Mouse (Mus musculus) forebrain, embryonic 10.5 days (tissue): Measurements from ENCODE around the gene Icmt. TPM values are rescaled to one million over a fixed set of nuclear protein-coding genes. Genes with fewer than 3 reads are reported as not detected.

Source experiments
- DNase-seq: peaks from one replicate; pipeline ENCODE4 v3.0.0-alpha.2; 2017; ENCODE audit warnings: low spot score; ENCODE audit errors: extremely low spot score
- H3K27ac ChIP-seq: fragments of 300-500 bp; sonication (generic); 2 replicates; pipeline ENCODE4 v1.5.1; 2016; ENCODE audit warnings: mild to moderate bottlenecking
- H3K27me3 ChIP-seq: fragments of 300-500 bp; sonication (generic); 2 replicates; pipeline ENCODE4 v1.6.1; 2016; ENCODE audit warnings: mild to moderate bottlenecking; ENCODE audit not compliant: poor library complexity, severe bottlenecking
- H3K36me3 ChIP-seq: fragments of 300-500 bp; sonication (generic); replicated peaks from 2 replicates; pipeline ENCODE4 v1.6.1; 2016; ENCODE audit warnings: mild to moderate bottlenecking, moderate library complexity
- H3K4me1 ChIP-seq: fragments of 300-500 bp; sonication (generic); 2 replicates; pipeline ENCODE4 v1.6.1; 2016
- H3K4me3 ChIP-seq: fragments of 300-500 bp; sonication (generic); 2 replicates; pipeline ENCODE4 v1.5.1; 2016; ENCODE audit warnings: mild to moderate bottlenecking, moderate library complexity
- H3K9me3 ChIP-seq: fragments of 300-500 bp; sonication (generic); 2 replicates; pipeline ENCODE4 v1.6.1; 2016; ENCODE audit warnings: mild to moderate bottlenecking, moderate library complexity
- WGBS: fragments of 180-500 bp; shearing (Covaris S2); methylation state at CpG from one replicate; pipeline ENCODE4 v1.1.7; 2016; 5-methylcytosine and 5-hydroxymethylcytosine counted together
- polyA plus RNA-seq: library from polyadenylated mRNA; unstranded; fragments of >200 nt; fragmentation: Nextera tagmentation; extraction: Ambion mirVana; gene quantifications from 2 replicates; pipeline ENCODE4 v1.2.1, GENCODE M21; 2016

Icmt gene
- polyA plus RNA-seq, 1 experiment from 2014 or later, result 23.3 TPM

- Histone ChIP-seq H3K27me3 (peaks cover 89% of the 10 kb centered on the region), H3K4me3 (no peak overlapping the region), H3K9me3 (no peaks in the 10 kb centered on the region), H3K36me3 (peaks cover 2% of the 10 kb centered on the region; the same call in 1 of the 2 replicates), H3K4me1 (peaks cover 38% of the 10 kb centered on the region), H3K27ac (no peak overlapping the region)
- DNase-seq, result no peak
- WGBS, result 91% methylated on average over 23 of the region's 23 CpGs
Measured at GRCm38 (mm10) chr4:152278986-152279385, 18.0 kb upstream of the Icmt start.

GRCm38 (mm10) chr4:152281601-152282000, 15.4 kb upstream of the Icmt start:
- Histone ChIP-seq H3K36me3 (peaks cover 2% of the 10 kb centered on the region; the same call in 1 of the 2 replicates), H3K9me3 (no peaks in the 10 kb centered on the region), H3K27ac (no peak overlapping the region), H3K27me3 (peaks cover 89% of the 10 kb centered on the region), H3K4me1 (peaks cover 29% of the 10 kb centered on the region), H3K4me3 (no peak overlapping the region)
- 47% methylated on average over 15 of the region's 15 CpGs for WGBS
- DNase-seq, result no peak

GRCm38 (mm10) chr4:152282721-152283120, 14.3 kb upstream of the Icmt start:
- peak overlapping the region; percentile 56; the same call in 1 of the 2 replicates for H3K27ac ChIP-seq
- H3K9me3 ChIP-seq, result no peaks in the 10 kb centered on the region
- peaks cover 2% of the 10 kb centered on the region; the same call in 1 of the 2 replicates for H3K36me3 ChIP-seq
- H3K4me3 ChIP-seq, result peak overlapping the region; percentile 45
- H3K27me3 ChIP-seq, result peaks cover 91% of the 10 kb centered on the region
- peaks cover 33% of the 10 kb centered on the region for H3K4me1 ChIP-seq
- DNase-seq, result no peak
- WGBS, result 20% methylated on average over 34 of the region's 34 CpGs

DNA sequence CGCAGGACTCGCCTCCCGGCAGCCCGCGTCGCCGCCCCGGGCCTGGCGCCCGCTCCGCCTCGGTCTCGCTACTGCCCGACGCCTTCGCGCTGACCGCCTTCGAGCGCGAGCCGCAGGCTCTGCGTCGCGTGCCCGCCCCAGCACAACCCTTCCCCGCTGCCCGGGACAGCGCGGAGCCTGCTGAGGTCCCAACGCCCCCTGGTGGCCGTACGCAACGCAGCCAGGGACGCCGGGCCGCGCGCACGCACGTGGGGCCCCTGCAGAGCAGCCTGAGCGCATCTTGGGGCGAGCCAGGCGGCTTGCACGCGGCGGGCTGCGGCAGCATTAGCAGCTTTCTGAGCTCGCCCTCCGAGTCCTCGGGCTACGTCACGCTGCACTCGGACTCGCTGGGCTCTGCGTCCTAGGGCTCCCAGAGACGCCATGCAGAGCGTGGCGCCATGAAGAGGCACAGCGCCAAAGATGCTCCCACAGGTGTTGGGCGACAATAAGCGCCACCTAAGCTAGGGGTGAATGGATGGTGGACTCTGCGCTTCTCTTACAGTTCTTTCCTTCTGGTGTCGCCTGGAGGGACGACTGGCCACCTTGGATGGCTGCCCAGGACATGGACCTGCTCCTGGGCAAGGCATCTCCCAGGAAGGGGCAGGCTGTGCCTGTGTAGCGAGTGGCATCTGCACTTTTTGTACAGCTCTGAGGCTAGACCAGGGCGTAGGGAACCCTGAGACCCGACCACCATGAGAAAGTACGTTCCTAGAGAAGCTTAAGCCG, 13.7 kb upstream of the Icmt start:
- H3K9me3 ChIP-seq, result no peaks in the 10 kb centered on the region
- H3K4me1 ChIP-seq, result peaks cover 40% of the 10 kb centered on the region
- peak overlapping the region; percentile 56; the same call in 1 of the 2 replicates for H3K27ac ChIP-seq
- WGBS, result 4% methylated on average over 70 of the region's 70 CpGs
- peaks cover 97% of the 10 kb centered on the region for H3K27me3 ChIP-seq
- DNase-seq, result peak; percentile 86
- H3K36me3 ChIP-seq, result peaks cover 2% of the 10 kb centered on the region; the same call in 1 of the 2 replicates
- H3K4me3 ChIP-seq, result peak overlapping the region; percentile 45

GRCm38 (mm10) chr4:152285505-152285904, 11.5 kb upstream of the Icmt start:
- Histone ChIP-seq H3K36me3 (no peaks in the 10 kb centered on the region; the same call in 1 of the 2 replicates), H3K9me3 (peaks cover 3% of the 10 kb centered on the region), H3K27ac (no peak overlapping the region), H3K27me3 (peaks cover 99% of the 10 kb centered on the region), H3K4me1 (peaks cover 54% of the 10 kb centered on the region), H3K4me3 (no peak overlapping the region)
- no peak for DNase-seq
- 2% methylated on average over 10 of the region's 10 CpGs for WGBS

GRCm38 (mm10) chr4:152286183-152286582, 10.8 kb upstream of the Icmt start:
- peaks cover 99% of the 10 kb centered on the region for H3K27me3 ChIP-seq
- H3K9me3 ChIP-seq, result peaks cover 3% of the 10 kb centered on the region
- peak overlapping the region; percentile 45 for H3K4me3 ChIP-seq
- no peak overlapping the region for H3K27ac ChIP-seq
- H3K36me3 ChIP-seq, result no peaks in the 10 kb centered on the region; the same call in 1 of the 2 replicates
- under 1% methylated on average over 32 of the region's 32 CpGs for WGBS
- no peak for DNase-seq
- peaks cover 61% of the 10 kb centered on the region for H3K4me1 ChIP-seq

- Histone ChIP-seq H3K27ac (no peak overlapping the region), H3K4me3 (peak overlapping the region; percentile 45), H3K36me3 (no peaks in the 10 kb centered on the region), H3K9me3 (peaks cover 3% of the 10 kb centered on the region), H3K27me3 (peaks cover 99% of the 10 kb centered on the region), H3K4me1 (peaks cover 68% of the 10 kb centered on the region)
- WGBS, result 3% methylated on average over 26 of the region's 26 CpGs
- DNase-seq, result peak; percentile 67
Measured at GRCm38 (mm10) chr4:152286887-152287286, 10.1 kb upstream of the Icmt start.

- H3K9me3 ChIP-seq, result peaks cover 3% of the 10 kb centered on the region
- peaks cover 74% of the 10 kb centered on the region for H3K4me1 ChIP-seq
- H3K27ac ChIP-seq, result no peak overlapping the region
- 8% methylated on average over 19 of the region's 19 CpGs for WGBS
- peaks cover 99% of the 10 kb centered on the region for H3K27me3 ChIP-seq
- no peak for DNase-seq
- H3K36me3 ChIP-seq, result no peaks in the 10 kb centered on the region
- H3K4me3 ChIP-seq, result peak overlapping the region; percentile 45; the same call in 1 of the 2 replicates
Measured at GRCm38 (mm10) chr4:152287317-152288120, 9.5 kb upstream of the Icmt start.

- no peak for DNase-seq
- Histone ChIP-seq H3K36me3 (no peaks in the 10 kb centered on the region), H3K4me3 (no peak overlapping the region; the same call in 1 of the 2 replicates), H3K4me1 (peaks cover 75% of the 10 kb centered on the region), H3K27ac (no peak overlapping the region), H3K27me3 (peaks cover 99% of the 10 kb centered on the region), H3K9me3 (peaks cover 3% of the 10 kb centered on the region)
- WGBS, result 38% methylated on average over 18 of the region's 18 CpGs
Measured at GRCm38 (mm10) chr4:152288398-152288945, 8.6 kb upstream of the Icmt start.

- Histone ChIP-seq H3K27me3 (peaks cover 99% of the 10 kb centered on the region), H3K9me3 (peaks cover 3% of the 10 kb centered on the region), H3K4me1 (peaks cover 82% of the 10 kb centered on the region), H3K4me3 (peak overlapping the region; percentile 45), H3K27ac (peak overlapping the region; percentile 78), H3K36me3 (no peaks in the 10 kb centered on the region)
- peak; percentile 75 for DNase-seq
- WGBS, result under 1% methylated on average over 39 of the region's 39 CpGs
Measured at GRCm38 (mm10) chr4:152290385-152290784, 6.6 kb upstream of the Icmt start.

GRCm38 (mm10) chr4:152290991-152291390, 6.0 kb upstream of the Icmt start:
- Histone ChIP-seq H3K9me3 (peaks cover 3% of the 10 kb centered on the region), H3K27me3 (peaks cover 99% of the 10 kb centered on the region), H3K4me1 (peaks cover 87% of the 10 kb centered on the region), H3K36me3 (no peaks in the 10 kb centered on the region), H3K27ac (peak overlapping the region; percentile 78; the same call in 1 of the 2 replicates), H3K4me3 (peak overlapping the region; percentile 45)
- DNase-seq, result no peak
- WGBS, result 5% methylated on average over 11 of the region's 11 CpGs

GRCm38 (mm10) chr4:152291562-152291961, 5.5 kb upstream of the Icmt start, which contains the start of gene Hes3:
Gene Hes3, minus strand, starts transcription at chr4:152291662.
- Histone ChIP-seq H3K9me3 (peaks cover 3% of the 10 kb centered on the region), H3K4me1 (peaks cover 87% of the 10 kb centered on the region), H3K4me3 (peak within 1 kb of the TSS; percentile 45), H3K27me3 (peaks cover 99% of the 10 kb centered on the region), H3K36me3 (no peaks in the 10 kb centered on the region), H3K27ac (peak within 1 kb of the TSS; percentile 78)
- no peak for DNase-seq
- WGBS, result 16% methylated on average over 6 of the region's 6 CpGs
